Mouse (Mus musculus) brain, embryonic 14.5 days (tissue): ENCODE results near the gene Rnd1. TPM values are rescaled to one million over a fixed set of nuclear protein-coding genes. Genes with fewer than 3 reads are reported as not detected.
A peak's percentile ranks its signal among the peaks of the same experiment; 100 is the strongest.

Experiments used
- DNase-seq: peaks from one replicate; pipeline ENCODE4 v3.0.0-alpha.2; 2011; ENCODE audit warnings: low read depth
- CTCF ChIP-seq: fragments of 200-500 bp; IDR thresholded peaks from 2 replicates; pipeline ENCODE4 v1.5.1; 2012; ENCODE audit warnings: inconsistent platforms, mild to moderate bottlenecking, moderate library complexity, borderline replicate concordance; ENCODE audit not compliant: insufficient read depth, insufficient read length; ENCODE audit errors: extremely low read depth
- POLR2A ChIP-seq: fragments of 200-500 bp; IDR thresholded peaks from 2 replicates; pipeline ENCODE4 v1.6.1; 2012; ENCODE audit warnings: mild to moderate bottlenecking, inconsistent platforms, borderline replicate concordance; ENCODE audit not compliant: poor library complexity, insufficient read depth, insufficient read length, severe bottlenecking; ENCODE audit errors: extremely low read depth
- polyA plus RNA-seq: library from polyadenylated mRNA; depleted of rRNA; stranded (reverse); fragments of >200 nt; gene quantifications from 2 replicates; pipeline ENCODE4 v1.2.3, GENCODE M21; 2012

Gene Rnd1
- polyA plus RNA-seq, 1 experiment: 14.0 TPM

GRCm38 (mm10) chr15:98699190-98700105 lies 22.2 kb upstream of the Rnd1 start:
- TF ChIP-seq POLR2A (no peak), CTCF (peak; percentile 91)
- peak; percentile 91 for DNase-seq

GRCm38 (mm10) chr15:98696216-98696615 lies 19.0 kb upstream of the Rnd1 start:
- TF ChIP-seq POLR2A (no peak), CTCF (no peak)
- no peak for DNase-seq

- no peak for DNase-seq
- TF ChIP-seq CTCF: no peak
- TF ChIP-seq POLR2A: no peak
Observed at GRCm38 (mm10) chr15:98695726-98696125, 18.5 kb upstream of the Rnd1 start.

- DNase-seq: peak; percentile 21
- no peak for TF ChIP-seq CTCF
- no peak for TF ChIP-seq POLR2A
Observed at GRCm38 (mm10) chr15:98692171-98692715, 15.0 kb upstream of the Rnd1 start.

GRCm38 (mm10) chr15:98691486-98692147 lies 14.4 kb upstream of the Rnd1 start:
- DNase-seq: peak; percentile 87
- TF ChIP-seq CTCF (no peak), POLR2A (no peak)

- TF ChIP-seq POLR2A (no peak), CTCF (no peak)
Observed at GRCm38 (mm10) chr15:98689682-98690081, 12.4 kb upstream of the Rnd1 start.

GRCm38 (mm10) chr15:98685926-98686325 lies 8.7 kb upstream of the Rnd1 start:
- TF ChIP-seq POLR2A (no peak), CTCF (peak; percentile 18; the same call in 1 of the 2 replicates)
- DNase-seq: no peak

More at GRCm38 (mm10) chr15:98689682-98690081, 12.4 kb upstream of the Rnd1 start:
- DNase-seq: no peak

GRCm38 (mm10) chr15:98683746-98684145 lies 6.5 kb upstream of the Rnd1 start:
- DNase-seq: no peak
- TF ChIP-seq POLR2A (no peak), CTCF (no peak)

- no peak for TF ChIP-seq CTCF
- TF ChIP-seq POLR2A: no peak
Observed at GRCm38 (mm10) chr15:98683177-98683576, 5.9 kb upstream of the Rnd1 start.

GRCm38 (mm10) chr15:98681633-98682032 lies 4.4 kb upstream of the Rnd1 start:
- no peak for DNase-seq
- TF ChIP-seq POLR2A: no peak
- TF ChIP-seq CTCF: no peak

More at GRCm38 (mm10) chr15:98683177-98683576, 5.9 kb upstream of the Rnd1 start:
- DNase-seq: no peak

GRCm38 (mm10) chr15:98680660-98681059 lies 3.4 kb upstream of the Rnd1 start:
- TF ChIP-seq POLR2A: no peak
- no peak for TF ChIP-seq CTCF
- no peak for DNase-seq
